Mouse (Mus musculus) neural tube, postnatal 0 days (tissue): ENCODE results near the gene Ttc38. TPM values are rescaled to one million over a fixed set of nuclear protein-coding genes. Genes with fewer than 3 reads are reported as not detected.

ENCODE experiments used
- polyA plus RNA-seq: library from polyadenylated mRNA; unstranded; fragments of >200 nt; fragmentation: Nextera tagmentation; extraction: Ambion mirVana; gene quantifications from 2 replicates; pipeline ENCODE4 v1.2.1, GENCODE M21; 2015

Ttc38 gene
- 3.8 and 3.9 TPM in 2 replicates for polyA plus RNA-seq

DNA sequence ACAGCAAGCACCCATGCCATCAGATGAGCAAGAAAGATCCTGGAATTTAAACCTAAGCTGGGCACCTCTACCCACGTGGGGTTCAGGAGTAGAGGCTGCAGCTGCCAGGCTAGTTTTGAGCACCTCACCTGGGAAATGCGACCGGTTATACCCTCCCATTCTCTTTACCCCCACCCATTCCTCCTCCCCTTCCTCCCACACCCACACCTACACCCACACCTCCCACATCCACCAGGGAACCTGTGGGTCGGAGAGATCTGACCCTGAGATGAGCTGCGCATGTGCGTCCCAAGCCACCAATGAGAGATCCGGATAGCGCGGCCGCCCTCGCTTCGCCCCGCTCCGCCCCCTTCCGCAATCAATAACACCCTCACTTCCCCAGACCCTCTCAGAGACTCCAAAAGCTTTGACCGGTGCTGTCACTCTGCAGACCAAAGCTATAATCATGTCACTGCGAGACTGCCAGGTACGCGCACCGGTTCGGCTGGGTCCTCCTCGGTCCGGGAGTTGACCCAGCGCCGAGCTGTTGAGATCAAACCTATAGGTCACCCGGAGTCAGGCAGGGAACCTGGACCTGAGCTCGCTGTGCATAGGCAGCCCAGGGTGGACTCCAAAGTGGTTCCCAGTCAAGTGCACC, at the start of gene Ttc38:
Gene Ttc38, plus strand, starts transcription at position 353 of the 637 bp plus-strand sequence.

GRCm38 (mm10) chr15:85811535-85812277, 20.4 kb upstream of the Ttc38 start, which contains the start of gene Cdpf1:
Gene Cdpf1 (minus strand): TSS chr15:85811697.

GRCm38 (mm10) chr15:85821203-85822010, 10.7 kb upstream of the Ttc38 start, which contains the start of gene Pkdrej:
Gene Pkdrej (minus strand): TSS chr15:85821734.

GRCm38 (mm10) chr15:85859490-85860031, 27.5 kb downstream of the Ttc38 start, which contains the start of gene Gtse1:
Gene Gtse1 (plus strand): TSS chr15:85859745.

GRCm38 (mm10) chr15:85878848-85879497, 46.9 kb downstream of the Ttc38 start, which contains the start of gene Trmu:
Gene Trmu (plus strand): TSS chr15:85879312.

Other genes with a start within 250 kb of the Ttc38 start
- gene Wnt7b, start 249.8 kb upstream of the Ttc38 start, polyA plus RNA-seq = 21.6 and 22.2 TPM in 2 replicates
- 3.1 TPM in 2 replicates for gene Ppara, start 97.3 kb upstream of the Ttc38 start, polyA plus RNA-seq
- 24.6 and 25.6 TPM in 2 replicates for gene Cdpf1, start 20.6 kb upstream of the Ttc38 start, polyA plus RNA-seq
- gene Pkdrej, start 10.6 kb upstream of the Ttc38 start, polyA plus RNA-seq = 0.05 and 0.06 TPM in 2 replicates
- gene Gtse1, start 27.4 kb downstream of the Ttc38 start, polyA plus RNA-seq = 1.9 and 2.8 TPM in 2 replicates
- gene Trmu, start 47.0 kb downstream of the Ttc38 start, polyA plus RNA-seq = 41.0 and 47.3 TPM in 2 replicates
- gene Celsr1, start 201.5 kb downstream of the Ttc38 start, polyA plus RNA-seq = 0.74 and 0.79 TPM in 2 replicates
- 13.8 and 16.1 TPM in 2 replicates for gene Gramd4, start 225.4 kb downstream of the Ttc38 start, polyA plus RNA-seq